Mouse (Mus musculus) heart, postnatal 36 days (tissue): Measurements from ENCODE around the gene Atxn1. TPM values are rescaled to one million over a fixed set of nuclear protein-coding genes. Genes with fewer than 3 reads are reported as not detected.

Experiments used
- DNase-seq, 2 experiments: peaks; one replicate each; pipeline ENCODE4 v3.0.0; 2021 to 2022
- intact Hi-C: fragments of 180-260 bp; cut with DNase I; formaldehyde crosslinking; loops from one replicate; pipeline ENCODE4 v1.15.1; 2025
- total RNA-seq, 2 experiments: library from RNA; stranded (reverse); gene quantifications; 2 replicates each; pipeline ENCODE4 v1.2.3; 2021

Gene Atxn1
- total RNA-seq, 2 experiments from 2014 or later, result 33.0 to 35.0 TPM

DNA sequence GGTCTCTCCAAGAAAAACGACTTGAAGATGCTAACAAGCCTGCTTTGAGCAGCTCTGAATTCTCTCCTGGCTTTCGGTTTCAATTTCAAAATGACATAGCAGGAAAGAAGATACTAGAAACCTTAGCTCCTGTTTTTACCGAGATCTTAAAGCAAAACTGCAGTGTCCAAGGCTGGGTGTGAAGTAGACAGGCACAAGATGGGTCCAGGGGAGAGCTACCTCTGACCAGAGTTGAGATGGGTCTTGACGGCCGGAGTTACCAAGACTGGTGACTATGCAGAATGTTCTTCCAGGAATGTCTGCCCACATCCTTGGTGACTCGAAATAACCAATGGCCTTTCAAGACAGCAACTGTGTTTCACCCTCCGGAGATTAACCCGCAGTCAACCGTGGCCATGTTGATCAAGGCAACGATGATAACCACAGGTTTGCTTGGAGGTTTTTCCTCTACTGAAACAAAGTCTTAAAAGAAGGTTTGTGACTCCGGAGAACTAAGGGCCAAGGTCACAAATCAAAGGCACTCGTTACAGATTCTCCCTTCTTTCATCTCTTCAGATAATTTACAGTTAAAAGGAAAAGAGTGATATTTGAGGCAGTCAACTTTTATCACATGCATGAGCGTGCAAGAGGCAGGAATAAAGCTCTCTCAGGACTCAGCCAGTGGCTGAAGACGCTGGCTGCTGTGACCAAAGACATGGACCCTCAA, 92.6 kb downstream of the Atxn1 start:
- intact Hi-C loops, result no loop called here
- DNase-seq, result peak in 1 of 2 experiments; percentile 40

DNA sequence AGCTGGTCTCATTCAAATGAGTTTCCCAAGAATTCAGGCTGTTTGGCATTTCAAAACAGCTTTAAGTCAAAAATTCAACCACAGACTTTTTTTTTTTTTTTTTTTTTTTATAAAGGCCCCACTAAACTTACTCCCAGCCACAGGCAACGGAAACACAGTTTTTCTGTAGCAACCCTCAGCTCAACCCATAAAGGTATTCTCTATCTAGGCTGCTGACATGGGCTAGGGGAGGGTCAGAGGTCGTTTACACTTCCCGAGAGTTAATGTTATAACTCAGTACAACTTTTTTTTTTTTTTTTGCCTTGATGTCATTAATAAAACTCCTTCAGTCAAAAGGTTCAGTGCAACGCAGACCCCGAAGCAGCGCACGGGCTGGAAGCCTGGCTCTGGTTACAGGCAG, 93.3 kb downstream of the Atxn1 start:
- DNase-seq, result no peak
- intact Hi-C loops, result no loop called here

DNA sequence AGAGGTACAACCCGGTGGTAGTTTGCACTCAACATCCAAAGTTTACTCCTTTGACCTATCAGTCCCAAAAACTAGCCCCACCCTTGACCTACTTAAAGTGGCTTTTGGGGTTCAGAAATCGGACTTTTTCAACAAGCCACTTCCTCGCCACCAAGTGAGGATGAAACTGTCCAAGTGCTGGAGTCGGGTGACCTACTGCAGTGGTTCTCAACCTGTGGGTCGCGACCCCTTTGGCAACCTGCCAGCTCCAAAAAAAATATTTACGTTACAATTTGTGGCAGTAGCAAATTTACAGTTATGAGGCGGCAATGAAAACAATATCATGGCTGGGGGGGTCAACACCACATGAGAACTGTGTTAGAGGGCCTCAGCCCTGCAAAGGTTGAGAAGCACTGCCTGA, 95.9 kb downstream of the Atxn1 start:
- intact Hi-C loops, result no loop called here
- no peak for DNase-seq

DNA sequence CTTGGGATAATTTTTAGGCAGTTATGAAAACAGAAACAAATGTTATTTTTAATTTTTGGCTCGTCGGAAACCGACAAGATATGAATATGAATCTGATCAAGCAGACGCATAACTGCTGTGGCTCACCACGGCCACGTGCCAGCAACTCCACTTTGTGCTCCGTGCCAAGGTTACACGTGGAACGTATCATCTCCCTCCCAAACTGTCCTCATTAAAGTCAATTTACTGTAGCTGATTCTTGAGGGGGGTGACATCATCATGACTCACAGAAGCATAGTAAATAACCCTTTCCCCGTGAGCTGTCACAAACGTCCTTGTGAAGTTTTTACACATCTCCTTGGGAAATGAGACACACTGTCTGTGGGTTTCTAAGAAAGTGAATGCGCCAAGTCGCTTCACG, 97.5 kb downstream of the Atxn1 start:
- DNase-seq, result no peak
- intact Hi-C loops, result no loop called here

DNA sequence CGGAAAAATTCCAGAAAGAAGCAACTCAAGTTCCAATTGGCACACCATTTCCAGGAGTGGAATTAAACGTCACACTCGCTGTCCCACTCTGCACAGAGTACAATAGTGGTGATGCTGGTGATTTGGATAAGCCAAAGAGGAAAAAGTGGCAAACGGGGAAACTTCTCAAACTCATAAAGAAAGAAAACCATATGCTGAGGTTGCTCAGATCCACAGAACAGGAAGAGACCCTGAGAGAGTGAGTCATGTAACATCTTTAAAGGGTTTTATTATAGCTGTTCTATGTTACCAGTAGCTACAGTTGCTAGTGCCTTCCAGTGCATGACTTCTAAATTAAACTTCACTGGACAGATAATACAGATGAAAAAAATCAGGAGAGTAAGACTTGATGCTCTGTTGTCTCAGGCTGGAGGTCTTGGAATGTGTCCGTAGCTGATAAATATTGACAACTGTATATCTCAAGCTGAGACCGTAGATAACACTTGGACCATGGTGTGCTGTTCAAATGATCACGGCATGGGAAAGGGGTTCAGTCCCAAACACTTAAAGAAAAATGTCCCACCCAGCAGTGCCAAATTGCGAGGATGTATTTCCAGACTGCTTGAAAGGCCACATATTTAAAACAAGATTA, 98.1 kb downstream of the Atxn1 start:
- no peak for DNase-seq
- intact Hi-C loops, result no loop called here

DNA sequence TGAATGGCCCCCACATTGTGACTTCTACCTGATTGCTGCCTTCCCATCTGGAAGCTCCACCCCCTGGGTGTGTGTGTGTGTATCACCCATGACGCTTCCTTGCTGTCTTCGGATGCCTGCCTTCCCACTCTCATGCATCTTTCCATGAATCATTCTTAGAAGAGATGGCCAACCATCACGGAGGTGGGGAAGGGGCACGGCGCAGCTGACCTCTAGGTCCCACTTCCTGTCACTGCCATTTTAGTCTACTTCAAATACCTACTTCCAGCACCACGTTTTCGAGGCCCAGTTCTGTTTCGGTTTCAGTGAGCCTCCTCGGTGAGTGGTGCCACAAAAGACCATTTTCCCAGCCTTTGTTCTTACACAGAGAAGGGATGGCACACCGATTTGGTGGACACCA, 99.2 kb downstream of the Atxn1 start:
- no peak for DNase-seq
- intact Hi-C loops, result no loop called here

DNA sequence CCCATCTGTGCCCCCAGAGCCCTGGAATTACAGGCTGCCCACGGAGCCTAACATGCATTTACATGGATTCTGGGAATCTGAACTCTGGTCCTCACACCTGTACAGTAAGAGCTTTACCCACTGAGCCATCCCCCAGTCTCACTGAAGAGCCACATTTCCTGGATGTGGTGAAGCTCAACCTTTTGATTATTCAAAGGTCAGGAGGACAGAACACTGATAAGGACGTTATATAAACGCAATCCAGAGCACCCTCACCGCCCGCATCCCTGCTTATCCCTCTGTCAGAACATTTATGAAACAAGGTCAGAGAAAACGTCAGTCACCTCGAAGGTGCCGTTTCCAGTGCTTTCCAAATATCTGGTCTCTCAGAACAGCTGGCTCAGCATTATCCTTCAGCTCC, 101.0 kb downstream of the Atxn1 start:
- DNase-seq, result no peak
- intact Hi-C loops, result no loop called here

DNA sequence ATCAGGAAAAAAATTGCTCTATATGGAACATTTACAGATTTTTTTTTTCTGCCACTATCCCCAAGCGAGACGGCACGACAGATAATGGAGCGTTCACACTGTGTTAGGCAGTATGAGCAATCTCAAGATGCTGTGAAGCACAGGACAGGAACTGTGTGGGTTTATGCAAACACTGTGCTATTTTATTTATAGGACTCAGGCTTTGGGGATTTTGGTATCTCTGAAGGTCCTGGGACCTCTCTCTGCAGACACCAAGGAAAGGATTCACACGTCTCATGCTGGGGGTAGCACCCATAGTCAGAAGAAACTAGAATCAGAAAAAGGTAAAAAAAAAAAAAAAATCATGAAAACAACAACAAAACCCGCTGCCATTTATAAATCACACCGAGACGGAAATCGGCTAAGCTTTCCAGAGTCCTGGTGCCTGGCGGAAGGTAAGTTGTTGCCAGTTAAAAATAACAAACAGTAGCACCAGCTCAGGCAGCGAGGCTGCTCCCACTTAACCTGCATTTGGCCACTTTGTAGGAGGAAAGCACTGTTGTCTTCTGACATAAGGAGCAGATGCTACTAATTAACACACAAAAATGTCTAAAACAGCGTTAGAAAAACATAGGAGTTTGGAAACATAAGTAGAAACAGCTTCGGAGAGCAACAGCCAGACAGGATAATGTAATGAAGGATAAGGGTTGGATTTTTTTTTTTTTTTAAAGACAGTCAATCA, 102.8 kb downstream of the Atxn1 start:
- intact Hi-C loops, result no loop called here
- DNase-seq, result no peak

DNA sequence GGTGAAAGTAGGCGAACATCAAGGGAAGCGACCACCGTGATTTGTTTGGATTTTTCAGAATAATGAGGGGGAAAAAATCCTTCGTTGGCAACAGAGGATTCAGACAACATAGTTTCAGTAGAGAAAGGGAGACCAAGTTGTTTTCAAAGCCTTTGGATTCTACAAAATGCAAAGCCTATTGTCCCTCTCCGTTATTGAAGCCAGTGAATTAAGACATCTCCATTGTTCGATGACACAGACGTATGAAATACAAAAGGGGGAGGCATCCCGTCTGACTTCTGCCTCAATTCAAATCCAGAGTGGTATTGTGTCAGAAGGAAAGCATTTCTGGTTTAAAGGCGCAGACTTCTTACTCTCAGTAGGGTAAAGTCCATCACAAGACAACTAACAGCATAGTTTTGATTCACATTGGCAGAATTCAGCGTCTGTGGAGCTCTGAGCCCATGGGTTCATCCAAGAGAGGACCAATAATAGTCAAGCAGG, 103.7 kb downstream of the Atxn1 start:
- intact Hi-C loops, result no loop called here
- DNase-seq, result no peak

DNA sequence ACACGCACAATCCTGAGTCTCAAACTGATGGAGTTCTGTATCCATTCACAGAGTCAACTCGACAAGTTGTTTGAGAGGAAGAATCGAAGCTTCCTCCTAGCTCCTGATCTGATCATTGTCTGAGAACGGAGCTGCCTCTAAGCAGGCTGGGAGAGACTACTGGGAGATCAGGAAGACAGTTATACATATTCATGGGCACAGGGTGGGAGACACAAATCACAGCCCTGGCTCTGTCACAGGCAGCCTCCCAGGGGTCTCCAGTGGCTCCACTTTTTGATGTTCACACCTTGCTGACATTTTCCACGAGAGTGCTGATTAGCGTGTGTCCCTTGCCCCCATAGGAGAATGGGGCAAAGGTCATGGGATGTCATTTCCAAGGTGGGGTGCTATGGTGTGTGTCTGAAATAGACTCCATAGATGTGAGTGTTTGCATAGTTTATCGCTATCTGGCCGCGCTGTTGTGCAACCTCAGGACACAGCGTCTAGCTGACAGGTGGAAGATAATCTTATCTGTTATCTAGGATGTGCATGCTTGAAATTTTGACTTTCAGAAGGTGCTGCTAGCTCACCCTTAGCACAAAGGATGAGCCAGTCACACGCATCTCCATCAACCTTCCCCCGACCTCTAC, 105.6 kb downstream of the Atxn1 start:
- intact Hi-C loops, result no loop called here
- DNase-seq, result no peak

DNA sequence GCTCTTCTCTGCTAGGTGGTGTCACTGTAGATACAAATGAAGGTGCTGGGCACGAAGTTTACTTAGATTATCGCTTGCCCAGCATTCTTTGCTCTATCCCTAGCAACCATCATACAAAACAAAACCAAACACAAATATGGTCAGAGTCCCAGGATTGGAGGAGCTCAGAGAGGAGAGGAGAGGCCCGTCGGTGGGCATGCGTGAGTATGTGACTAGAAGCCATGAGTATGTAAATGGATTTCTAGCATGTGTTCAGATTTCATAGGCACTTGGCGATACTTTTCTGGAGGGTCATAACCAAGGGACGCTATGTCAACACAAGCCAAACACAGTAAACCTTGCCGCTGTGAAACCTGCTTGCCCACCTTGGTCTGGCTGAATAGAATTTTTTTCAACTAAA, 107.4 kb downstream of the Atxn1 start:
- intact Hi-C loops, result no loop called here
- DNase-seq, result no peak

DNA sequence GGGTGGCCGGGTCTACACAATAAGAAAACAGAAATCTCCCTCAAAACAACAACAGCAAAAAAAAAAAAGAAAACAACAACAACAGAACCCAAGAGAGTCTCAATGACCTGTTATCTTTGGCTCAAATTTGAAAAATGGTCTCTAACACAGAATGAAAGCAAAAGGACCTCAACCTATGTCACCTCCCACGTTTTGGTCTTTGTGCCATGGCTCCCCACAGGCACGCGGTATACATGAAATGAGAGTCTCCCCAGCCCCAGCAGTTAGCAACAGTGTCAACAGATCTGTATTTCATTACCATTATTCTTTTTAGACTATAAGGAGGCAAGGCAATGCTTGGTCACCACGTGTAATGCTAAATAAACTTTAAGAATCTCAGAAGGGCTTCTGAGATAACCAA, 110.3 kb downstream of the Atxn1 start:
- no peak for DNase-seq
- intact Hi-C loops, result no loop called here

DNA sequence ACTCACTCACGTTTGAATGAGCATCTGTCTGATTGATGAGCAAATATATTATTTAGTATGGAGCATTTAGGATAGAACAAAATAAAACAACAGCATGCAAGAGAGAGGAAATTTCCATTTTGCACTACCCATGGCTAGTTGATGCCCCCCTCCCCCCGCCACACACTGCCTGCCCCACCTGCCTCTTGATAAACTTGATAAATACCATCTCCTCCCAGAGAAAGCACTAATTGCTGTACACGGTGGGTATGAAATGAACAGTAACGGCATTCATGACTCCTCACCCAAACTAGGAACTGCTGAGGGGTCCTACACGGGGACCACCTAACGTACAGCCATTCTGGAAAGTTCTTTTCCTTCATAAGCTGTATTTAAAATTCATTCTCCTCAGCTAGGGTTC, 111.1 kb downstream of the Atxn1 start:
- DNase-seq, result no peak
- intact Hi-C loops, result no loop called here

DNA sequence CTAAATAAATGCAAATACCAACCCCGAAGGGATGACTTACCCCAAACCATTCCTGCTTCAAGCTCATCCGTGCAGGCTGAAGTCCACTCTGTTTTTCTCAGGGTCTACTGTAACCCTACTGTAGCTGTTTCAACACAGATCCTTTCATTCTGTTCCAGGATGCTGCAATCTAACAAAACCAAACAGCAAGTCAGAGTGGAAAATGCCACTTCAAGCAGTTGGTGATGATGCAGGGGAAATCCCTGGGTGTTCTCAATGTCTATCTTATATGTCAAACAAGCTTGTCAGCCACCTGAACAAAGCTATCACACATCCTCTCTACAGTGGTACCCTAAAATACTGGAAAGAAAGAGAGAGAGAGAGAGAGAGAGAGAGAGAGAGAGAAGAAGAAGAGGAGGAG, 112.5 kb downstream of the Atxn1 start:
- intact Hi-C loops, result no loop called here
- no peak for DNase-seq

DNA sequence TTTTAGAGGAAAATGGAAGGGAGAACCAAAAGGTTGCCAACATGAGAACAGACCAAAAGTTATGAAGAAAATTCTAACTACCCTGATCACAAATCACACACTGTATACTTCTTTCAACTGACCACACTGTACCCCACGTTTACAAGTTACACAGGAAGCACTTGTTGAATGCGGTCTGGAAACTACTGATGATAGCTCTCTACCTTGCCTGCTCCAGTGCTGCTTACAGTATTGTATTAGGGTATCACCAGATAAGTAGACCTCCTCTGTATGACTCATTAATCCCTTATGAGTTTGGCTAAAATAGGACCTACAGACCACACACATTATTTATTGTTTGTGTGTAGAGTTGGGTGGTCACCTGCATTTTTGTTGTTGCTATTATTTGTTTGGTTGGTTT, 113.1 kb downstream of the Atxn1 start:
- intact Hi-C loops, result no loop called here
- no peak for DNase-seq

DNA sequence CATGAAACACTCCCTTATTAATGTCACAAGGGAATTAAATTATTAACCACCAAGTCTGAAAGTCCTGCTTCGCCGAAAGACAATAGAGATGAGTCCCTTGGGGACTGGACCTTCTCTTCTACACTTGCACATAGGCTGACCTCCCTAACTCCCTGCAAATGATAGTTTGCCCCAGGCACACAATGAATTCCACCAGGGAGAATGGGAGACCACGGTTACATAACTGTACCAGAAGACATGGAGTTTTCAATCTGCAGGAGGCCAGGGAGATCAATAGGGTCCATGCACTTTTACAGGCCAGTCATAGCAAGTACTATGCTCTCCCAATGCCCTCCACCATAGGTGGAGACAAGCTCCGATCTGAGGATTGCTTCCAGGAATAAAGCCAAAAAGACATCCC, 113.7 kb downstream of the Atxn1 start:
- no peak for DNase-seq
- intact Hi-C loops, result no loop called here

DNA sequence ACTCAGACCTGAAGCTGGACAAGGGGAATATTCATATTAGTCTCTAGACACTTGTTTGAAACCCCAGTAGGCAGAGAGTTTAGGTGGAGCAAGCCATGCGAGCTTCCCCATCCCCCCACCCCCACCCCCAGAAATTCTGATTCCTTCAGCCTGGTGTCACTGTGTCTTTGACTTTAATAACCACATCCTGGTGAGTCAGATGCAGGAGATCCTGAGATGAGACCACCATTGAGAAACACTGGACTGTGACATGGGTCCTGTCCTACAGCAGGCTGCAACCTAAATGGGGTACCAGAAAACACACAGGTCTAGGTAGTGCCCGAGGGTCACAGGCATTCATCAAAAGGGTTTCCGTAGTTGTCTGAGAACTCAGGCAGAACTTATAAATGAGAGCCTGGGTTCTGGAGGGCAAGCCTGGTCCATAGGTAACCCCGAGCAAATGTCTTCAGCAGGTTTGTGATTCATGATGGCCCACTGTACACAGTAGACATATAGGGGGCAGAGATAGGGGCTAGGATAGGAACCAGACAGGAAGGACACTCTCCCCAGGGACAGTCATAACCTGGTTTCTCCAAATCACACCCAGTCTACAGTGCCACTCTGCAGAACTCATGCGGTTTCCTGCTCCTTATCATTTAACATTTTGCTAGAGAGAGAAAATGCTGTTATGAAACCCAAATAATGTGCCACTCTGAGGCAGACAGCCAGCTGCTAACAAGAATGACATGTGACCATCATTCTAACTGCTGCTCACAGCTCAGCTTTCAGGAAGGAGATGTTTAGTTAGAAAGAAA, 114.4 kb downstream of the Atxn1 start:
- DNase-seq, result no peak
- intact Hi-C loops, result no loop called here

DNA sequence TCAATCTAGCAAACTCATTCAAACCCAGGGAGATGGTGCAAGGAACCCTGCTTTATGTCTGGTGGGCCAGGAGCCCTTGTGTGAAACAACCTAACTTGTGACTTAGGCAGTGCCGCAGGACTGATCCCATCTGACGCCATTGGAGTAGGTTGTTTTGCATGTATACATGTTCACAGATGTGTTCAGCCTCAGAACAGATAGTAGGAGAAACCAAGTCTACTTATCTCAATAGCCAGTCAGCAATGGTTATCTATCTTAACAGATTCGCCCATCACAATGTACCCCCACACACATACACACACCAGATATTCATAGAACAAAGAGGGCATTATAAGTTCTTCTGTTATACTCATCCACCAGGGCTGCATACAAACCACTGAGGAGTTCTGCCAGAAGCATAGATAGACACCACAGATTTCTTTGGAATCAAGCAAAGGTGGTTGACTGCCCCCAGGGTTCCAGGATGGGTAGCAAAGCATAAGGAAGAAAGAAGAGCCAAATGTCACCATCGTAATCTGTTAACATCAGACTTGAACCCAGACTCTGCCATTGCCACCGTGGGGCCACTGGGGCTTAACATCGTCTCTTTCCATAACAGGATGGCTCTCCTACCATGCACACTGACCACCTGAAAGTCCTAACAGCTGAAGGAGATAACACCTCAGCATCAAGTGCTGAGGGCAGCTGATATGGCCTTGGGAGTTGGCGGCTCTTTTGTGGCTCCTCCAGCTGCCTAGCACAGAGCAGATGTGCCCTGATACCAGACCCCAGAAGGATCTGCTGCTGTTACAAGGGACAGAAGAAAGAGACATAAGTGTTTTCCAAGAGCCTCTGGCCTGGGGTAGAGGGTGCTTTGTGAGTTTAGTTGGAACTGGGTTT, 115.4 kb downstream of the Atxn1 start:
- intact Hi-C loops, result no loop called here
- DNase-seq, result no peak

DNA sequence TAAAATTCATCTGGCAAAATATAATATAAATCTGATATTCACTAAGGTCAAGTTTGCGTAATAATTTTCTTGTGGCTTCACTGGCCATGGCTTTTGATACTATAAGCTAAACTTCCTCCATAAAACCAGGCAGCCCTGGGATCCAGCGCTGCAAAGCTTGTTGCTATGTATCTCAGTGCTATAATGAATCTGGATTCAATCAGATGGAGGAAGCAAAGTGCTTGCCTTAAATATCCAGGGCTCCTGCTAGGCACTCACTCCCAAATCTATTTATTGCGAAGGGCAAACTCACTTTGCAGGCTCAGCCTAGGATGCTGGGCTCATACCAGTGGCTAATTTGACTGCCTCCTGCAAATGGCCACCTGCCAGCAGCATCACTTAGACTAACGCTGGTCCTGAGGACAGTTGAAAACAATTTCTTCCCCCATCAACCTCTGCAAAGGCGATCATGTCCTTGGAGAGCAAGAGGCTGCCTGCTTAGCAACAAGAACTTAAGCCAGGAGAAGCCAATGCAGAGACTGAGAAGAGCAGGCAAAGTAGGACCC, 122.2 kb downstream of the Atxn1 start:
- no peak for DNase-seq
- intact Hi-C loops, result no loop called here
